Mouse (Mus musculus) retina, postnatal 1 day (tissue): ENCODE data around the gene Tinf2.

Source experiments
- DNase-seq: peaks from one replicate; pipeline ENCODE4 v3.0.0-alpha.2; 2012

Tinf2 gene

DNA sequence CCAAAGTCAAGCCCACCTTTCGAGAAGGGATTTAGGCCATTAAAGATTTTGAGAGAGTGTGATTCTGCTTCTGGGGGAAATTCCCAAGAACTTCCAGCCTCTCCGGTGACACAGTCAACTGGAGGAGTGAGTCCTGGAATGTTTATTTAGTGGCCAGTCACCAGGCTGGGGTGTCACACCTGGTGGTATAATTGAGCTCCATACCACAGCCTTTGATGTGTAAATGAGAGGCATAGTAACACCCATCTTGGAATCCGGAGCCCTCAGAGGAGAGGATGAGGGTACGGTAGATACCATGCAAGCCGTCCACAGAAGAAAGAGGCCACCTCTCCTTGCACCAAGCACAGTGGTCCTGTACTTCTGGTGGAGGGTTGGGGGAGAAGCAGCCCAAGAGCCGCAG is 21.1 kb upstream of the Tinf2 start:
- DNase-seq = no peak

DNA sequence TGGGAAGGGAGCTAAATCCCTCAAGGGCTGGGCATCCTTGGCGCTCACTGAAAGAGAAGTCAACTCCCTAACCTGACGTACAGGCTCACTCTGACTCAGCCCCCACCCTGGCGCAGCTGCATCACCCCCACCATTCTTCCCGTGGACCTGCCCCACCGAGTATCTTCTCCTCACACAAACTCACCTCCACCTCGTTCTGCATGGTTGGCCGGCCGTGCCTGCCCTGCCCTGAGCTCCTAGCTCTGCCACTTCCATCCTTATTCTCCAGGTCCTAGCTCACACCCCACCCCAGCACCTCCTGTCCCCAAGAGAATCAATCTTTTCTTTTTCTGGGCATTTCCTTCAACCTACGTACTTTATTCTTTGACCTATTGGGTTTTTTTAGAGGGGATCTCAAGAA is 19.5 kb upstream of the Tinf2 start:
- DNase-seq = no peak

DNA sequence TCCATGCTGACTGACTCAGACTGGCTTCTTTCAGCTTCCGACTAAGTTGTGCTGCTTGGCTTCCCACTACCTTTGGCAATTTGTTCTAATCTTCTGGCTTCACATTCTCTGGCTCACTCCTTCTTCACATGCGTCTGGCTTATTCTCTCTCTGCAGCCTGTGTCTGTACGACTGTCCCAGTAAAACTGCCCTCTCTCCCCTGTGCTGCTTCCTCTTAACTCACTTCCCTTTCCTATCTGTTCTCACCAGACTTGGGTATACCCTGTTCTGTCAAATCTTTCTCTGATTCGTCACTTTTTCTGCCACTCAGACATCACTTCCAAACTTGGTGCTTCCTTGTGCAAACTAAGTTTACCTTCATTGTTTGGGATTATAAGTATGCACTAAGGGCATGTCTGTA is 15.6 kb upstream of the Tinf2 start:
- DNase-seq = no peak

DNA sequence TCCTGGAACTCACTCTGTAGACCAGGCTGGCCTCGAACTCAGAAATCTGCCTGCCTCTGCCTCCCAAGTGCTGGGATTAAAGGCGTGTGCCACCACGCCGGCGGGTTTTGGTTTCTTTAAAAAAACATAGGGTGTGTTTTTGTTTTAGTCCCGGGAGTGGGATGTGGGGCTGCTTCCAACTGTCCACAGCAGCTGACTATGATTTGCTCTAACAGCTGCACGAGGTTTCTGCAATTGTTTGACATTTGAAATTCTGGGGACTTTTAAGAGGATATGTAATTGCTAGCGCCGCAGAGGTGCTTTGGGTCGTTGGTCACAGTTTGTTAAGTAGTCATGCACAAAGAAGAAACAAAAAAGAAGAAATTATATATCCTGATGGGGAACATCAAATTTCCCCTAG is 7.8 kb upstream of the Tinf2 start:
- DNase-seq = no peak

DNA sequence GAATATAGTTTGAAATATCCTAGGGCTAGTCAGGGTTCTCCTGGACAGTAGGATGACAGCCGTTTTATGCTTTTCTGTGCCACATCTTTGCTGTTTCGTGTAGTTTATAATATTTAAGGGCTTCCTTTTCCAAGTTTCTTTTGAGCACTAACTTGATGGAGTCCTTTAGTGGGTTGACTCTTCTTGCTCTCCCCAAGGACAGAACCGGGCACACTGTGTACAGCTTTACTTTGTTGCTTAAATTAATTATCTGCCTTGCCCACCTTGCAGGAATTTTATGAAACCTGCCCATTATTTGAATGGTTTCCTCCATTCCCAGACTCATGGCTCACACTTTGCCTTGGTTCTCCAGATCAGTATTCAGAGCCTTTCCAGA is 486 bp upstream of the Tinf2 start:
- no peak for DNase-seq

DNA sequence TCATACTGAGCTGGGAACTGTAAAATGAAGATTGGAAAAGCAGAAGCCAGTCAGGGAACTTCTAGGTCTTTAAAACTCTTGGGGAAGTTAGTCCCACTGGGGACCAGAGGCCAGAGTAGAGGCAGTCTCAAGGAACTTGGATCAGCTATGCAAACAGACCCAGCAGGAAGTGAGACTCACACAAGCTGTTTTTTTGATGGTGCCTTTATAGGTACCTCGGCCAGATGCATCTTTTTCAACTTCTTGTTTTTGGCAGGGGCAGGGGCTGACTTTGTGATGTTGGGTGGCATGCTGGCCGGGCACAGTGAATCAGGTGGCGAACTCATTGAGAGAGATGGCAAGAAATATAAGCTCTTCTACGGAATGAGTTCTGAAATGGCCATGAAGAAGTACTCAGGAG is 4.0 kb downstream of the Tinf2 start:
- DNase-seq = no peak

DNA sequence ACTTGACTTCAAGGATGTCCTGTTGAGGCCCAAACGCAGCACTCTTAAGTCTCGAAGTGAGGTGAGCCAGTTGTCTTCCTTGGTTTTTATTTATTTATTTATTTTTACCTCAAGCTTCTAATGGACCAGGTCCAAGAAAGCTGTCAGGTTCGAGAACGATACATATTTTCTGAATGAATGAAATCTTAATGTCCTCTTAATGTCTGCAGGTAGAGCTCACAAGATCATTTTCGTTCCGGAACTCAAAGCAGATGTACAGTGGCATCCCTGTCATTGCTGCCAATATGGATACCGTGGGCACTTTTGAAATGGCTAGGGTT is 8.9 kb downstream of the Tinf2 start:
- no peak for DNase-seq

DNA sequence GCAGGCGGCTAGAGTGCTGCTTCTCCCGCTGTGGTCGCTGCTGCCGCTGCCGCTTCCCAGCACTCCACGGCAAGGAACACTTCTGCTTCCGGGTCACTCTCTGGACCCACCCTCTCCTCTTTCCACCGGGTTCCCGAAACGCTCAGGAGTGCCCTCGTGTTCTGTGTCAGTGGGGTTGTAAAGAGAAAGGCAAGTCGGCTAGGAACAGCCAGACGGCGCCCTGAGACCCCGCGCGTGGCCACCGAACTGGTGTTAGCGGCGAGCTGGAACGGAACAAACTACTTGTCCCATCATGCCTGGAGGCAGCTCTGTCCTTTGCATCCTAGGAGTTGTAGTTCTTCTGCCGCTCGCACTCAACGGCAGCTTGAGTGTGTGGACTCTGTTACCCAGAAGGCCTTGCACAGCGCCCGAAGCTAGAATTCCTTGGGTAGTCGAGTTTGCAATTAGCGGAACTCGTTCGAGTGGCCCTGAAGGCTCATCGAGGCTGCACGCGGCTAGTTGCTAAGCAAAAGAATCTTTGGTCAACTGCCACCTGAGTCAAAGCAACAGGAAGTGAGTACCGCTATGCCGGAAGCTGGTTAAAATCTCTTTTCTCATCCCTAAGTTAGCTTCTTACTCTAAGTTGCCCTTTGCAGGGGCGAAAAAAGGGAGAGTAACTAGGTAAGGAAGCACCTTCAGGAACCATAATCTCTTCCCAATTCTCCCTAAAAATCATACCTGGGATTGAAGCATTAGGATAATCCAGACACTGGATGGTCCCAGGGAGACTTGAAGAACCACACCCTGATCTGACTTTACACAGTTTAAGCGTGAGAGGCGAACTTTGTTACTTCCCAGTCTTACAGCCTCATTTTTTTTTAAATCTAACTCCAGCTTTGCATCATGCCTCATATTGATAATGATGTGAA is 9.5 kb downstream of the Tinf2 start, which contains the start of the genes Gmpr2 and Nedd8:
TSS of gene Gmpr2 (plus strand) at position 109 of the 908 bp plus-strand sequence.
TSS of gene Nedd8 (minus strand) at position 292 of the 908 bp plus-strand sequence.
- peak; percentile 98 for DNase-seq

DNA sequence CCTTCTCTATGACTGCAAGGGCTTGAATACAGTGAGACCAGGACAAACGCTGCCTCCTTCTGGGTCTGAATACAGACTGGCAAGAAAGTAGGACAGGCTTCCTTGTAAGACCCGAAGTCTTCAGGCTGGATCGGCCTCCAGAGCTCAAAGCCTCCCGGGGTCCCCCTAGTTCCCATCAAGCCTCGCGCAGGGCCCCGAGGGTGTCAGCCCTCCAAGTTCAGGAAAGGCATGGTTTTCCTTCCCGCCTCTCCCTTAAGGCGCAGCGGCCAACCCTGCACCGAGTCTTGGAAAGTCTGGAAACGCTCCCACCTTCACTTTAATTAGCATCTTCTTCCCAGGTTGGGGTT is 10.2 kb downstream of the Tinf2 start:
- DNase-seq = no peak

DNA sequence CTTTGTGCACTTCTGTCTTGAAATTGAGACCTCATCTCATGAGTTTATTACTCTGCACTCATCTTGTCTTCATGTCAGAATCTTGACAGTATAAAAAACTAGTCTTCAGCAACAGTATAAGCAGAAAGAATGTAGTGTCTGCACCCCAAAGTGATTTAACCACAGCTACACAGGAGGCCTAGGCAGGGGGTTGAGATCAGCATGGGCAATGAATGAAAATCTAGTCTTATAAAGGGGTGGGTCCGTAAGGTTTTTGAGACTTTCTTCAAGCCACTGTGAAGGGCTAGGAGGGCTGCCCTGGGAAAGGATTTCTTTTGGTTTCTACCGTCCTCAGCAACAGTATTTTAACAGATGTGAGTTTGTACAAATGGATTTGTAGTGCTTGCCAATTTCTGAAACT is 21.0 kb downstream of the Tinf2 start:
- DNase-seq = no peak

DNA sequence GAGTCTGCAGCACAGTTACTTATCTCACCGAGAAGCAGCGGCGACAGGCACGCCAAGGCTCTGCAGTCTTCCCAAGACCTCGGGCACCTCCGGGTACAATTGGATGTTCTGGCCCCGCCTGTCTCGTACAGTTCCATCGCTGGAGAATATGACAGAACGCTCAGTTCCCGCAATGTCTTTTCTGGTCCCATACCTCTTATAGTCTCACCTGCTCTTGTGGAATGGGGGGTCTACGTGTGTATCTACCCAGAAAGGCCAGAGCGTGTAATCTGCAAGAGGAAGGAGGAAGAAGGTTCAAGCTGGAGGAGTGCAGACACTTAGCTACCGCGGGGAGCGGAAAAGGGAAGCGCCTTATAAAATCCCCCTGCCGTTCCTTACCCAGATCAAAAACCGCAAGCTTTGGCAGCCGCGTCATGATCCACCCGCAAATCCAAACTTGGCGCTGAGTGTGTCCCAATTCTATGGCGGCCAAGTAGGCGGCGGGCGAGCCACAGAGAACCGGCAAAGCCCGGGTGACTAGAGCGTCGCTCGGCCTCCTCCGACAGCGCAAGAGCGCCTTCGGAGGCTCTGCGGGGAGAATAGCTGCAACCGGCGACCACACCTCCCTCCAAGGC is 21.6 kb downstream of the Tinf2 start, which contains the start of gene Mdp1:
TSS of gene Mdp1 (minus strand) at position 549 of the 614 bp plus-strand sequence.
- DNase-seq = peak; percentile 94

DNA sequence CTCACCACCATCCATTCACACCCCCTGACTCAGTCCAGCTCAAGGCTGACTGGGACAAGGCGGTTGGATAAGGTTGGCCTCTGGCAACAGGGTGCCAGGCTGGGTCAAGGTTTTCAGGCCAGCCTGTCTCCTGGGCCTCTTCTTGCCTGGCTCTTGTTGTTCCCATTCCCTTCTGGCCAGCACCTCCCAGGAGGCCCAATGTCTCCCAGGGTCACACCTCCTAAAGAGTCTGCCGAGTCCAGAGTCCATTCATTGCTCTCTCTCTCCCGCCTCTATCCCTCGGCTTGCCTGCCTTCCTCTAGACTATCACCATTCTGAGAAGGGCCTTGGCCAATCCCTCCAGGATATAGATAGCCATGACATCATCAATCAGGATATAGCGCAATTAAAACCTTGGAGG is 23.6 kb downstream of the Tinf2 start:
- DNase-seq = no peak

DNA sequence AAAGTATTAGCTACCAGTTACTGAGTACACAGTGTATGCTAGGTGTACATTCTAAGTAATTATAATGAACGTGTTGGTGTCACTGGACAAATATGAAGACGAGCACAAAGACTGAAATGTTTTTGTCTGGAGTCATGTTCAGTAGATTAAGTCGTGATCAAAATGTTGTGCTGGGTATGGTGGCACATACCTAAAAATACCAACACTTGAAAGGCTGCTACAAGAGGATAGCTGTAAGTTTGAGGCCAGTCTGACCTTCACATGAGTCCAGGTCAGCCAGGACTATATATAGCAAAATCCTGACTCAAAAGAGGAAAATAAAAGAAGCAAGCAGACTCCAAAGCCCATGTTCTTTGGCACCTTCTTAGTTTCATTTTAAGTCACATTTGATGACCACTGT is 24.7 kb downstream of the Tinf2 start:
- DNase-seq = no peak

DNA sequence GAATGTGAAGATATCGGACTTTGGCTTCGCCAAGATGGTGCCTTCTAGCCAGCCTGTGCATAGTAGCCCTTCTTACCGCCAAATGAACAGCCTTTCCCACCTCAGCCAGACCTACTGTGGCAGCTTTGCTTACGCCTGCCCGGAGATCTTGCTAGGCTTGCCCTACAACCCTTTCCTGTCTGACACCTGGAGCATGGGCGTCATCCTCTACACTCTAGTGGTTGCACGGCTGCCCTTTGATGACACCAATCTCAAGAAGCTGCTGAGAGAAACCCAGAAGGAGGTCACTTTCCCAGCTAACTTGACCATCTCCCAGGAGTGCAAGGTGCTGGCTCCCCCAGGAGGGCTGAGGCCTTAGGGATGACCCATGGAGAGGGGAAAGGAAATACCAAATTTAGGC is 30.1 kb downstream of the Tinf2 start:
- DNase-seq = no peak

DNA sequence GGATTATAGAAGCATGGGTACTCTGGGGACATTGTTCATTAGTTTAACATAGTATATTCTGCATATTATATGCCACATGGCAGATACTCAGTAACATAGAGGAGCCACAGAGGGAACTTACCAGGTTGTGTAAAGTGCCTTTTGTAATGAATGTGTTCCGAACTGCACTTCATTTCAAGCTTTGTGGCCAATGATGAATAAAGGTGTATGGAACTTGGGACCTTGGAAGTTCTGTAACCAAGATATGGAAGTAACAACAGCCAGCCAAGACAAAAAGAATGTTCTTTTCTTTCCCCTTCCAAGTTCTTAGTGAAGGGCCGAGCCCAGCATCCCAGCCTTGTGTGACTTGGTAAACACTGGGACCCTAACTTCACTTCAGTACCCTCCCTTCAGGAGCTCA is 31.7 kb downstream of the Tinf2 start, which contains the start of gene Tssk4:
TSS of gene Tssk4 (plus strand) at position 301 of the 400 bp plus-strand sequence.
- DNase-seq = no peak

DNA sequence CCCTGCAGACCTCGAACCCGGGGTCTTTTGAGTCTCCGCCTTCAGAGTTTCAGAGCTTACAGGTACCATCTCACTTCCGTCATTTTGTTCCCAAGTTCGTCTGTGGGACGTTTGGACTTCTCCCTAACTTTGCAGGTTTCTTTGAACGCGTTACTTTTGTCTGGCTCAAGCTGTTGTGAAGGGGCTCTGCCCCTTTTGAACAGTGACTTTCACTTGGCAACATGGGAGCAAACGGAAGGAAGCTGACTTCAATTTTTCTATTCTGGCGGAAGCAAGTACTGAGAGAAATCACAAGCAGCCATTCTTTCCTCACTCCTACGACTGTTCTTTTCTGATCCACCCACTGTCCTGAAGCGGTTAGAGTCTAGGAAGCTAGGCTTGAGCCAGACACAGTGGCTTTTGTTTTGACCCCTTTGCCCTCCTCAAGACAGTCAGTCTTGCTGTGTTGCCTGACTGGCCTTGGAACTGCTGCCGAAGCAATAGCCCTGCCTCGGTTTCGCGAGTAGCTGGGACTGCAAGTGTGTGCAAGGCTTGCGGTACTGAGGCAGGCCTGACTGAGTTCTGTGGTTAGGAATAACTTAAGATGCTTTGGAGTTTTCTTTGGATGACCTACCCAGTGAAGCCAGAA is 37.2 kb downstream of the Tinf2 start:
- DNase-seq = no peak

DNA sequence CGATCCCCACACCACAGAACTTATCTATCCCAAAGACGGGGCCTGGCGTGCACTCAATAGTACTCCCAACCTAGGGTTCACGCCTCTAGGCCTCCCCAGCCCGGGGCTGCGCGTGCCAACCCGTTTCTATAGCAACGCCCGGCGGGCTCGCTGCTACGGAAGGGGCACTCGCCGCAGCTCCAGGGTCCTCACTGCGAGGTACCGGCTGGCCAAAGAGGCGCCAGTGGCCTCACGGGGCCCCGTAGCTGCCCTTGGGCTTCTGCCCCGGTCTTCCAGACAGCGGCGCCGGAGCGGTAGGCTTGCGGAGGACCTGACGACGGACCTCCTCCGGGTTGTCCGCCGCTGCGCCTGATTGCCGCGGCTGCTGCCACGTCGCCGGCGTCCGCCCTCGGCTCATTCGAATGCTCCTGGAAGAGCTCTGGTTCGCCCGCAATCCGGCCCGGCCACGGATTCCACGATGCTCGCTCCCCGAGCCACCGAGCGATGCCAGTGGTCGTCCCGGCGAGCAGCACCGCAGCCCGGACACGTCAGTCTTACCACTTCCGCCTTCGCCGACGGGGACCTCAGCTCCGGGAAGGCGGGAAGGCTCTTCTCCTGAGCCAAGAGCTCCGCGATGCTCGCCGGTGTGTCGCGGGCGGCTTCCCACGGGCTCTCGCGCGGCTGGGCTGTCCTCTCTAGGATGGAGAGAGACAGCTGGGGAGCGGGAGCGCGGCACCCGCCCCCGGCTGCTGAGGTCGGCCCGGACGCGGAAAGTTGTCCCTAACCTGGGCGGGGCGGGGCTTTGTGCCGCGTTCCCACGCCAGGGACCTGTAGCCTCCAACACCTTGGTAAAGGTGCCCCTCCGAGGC is 38.3 kb downstream of the Tinf2 start, which contains the start of gene Tm9sf1:
TSS of gene Tm9sf1 (minus strand) at position 747 of the 848 bp plus-strand sequence.
- DNase-seq = peak; percentile 91

DNA sequence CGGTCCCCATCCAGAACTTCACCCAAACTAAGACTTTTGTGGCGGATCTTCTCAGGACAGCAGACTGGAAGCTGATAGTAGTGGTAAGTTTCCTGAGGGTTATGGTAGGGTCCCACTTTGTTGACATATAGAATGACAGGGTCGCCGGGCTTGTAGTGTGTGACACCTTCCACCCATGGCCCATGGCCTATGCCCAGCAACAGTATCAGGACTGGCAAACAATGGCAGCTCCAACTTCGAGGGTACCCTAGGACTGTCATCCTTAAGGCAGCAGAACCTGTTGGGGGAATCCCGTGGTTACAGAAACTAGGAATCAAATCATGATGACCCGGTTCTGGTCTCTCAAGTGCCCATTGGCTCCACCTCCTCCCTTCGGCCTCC is 39.0 kb downstream of the Tinf2 start:
- DNase-seq = no peak

DNA sequence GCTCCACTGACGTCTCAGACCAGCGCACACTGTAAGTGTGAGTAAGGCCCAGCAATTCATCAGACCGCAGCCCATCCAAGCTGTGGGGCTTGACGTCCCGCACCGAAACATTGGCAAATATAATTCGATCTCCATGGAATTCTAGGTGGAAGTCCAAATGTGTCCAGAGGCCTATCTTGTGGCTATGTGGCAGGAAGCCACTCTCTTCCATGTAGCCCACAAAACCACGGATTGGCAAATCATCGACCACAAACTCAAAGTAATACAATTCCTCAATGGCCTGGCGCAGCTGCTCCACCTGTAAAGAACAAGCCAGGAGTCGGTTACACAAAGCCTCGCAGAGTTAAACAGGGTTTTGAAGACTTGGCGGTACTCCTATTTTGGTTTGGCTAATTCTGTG is 40.3 kb downstream of the Tinf2 start:
- DNase-seq = no peak

DNA sequence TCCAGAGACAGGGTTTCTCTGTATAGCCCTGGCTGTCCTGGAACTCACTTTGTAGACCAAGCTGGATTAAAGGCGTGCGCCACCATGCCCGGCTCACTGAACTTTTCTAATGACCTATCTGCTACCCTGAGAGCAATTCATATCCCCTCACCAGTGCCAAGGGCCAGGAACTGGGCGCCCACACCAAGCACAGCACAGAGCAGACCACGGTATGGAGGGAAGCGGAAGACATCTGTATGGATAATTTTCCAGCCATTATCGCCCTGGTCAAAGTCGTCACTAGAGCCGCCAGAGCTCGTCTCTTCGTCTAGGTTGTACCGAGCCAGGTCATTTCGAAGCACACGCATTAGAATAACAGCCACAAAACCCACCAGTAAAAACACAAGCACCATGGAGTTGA is 40.8 kb downstream of the Tinf2 start:
- DNase-seq = no peak

DNA sequence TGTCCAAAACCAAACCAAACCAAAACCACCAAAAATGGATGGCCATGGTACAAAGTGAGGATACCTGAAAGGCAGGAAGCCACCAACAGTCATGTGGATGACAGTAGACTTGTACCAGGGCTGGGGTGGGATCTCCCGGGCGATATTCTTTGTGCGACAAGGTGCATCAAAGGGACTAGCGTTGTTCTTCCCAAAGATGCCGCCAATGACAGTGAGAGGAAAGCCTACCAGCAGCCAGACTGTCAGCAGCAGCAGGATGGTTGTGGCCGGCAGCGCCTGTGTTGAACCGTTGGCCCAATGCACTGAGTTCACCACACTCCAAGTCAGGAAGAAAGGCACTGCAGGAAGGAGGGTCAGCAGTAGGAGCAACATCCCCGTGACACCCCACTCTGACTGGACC is 43.8 kb downstream of the Tinf2 start, which contains the start of gene Gm49378:
TSS of gene Gm49378 (minus strand) at position 101 of the 400 bp plus-strand sequence.
- DNase-seq = no peak

DNA sequence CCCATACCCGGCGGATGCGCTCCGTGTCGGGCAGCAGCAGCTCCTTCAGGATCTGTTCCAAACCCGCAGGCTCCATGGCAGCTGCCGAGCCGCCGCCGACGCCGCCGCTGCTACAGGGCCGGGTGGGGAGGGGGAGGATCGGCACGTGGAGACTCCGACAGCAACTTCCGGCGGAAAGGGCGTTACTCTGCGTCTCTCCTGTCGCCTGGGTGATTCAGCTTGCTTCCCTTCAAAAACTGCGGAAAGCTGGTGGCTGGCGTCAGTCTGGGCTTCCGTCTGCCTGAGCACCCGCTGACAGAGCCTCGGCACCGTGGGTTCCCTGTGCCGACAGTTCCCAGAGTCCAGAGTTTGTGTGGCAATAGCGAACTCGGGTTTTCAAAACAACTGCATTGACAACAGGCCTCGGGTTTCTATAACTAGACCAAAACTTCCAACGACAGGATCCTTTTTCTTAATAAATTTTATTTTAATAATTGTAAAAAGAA is 46.1 kb downstream of the Tinf2 start, which contains the start of gene Ipo4:
TSS of gene Ipo4 (minus strand) at position 435 of the 485 bp plus-strand sequence.
- peak; percentile 95 for DNase-seq
